Mouse (Mus musculus) C2C12 (cell line): Measurements from ENCODE around the gene Krt2. TPM values are rescaled to one million over a fixed set of nuclear protein-coding genes. Genes with fewer than 3 reads are reported as not detected.

Experiments used
- H3K27me3 ChIP-seq: one replicate; pipeline ENCODE4 v1.6.1; 2011; ENCODE audit not compliant: control insufficient read depth, insufficient read depth, insufficient read length
- H3K36me3 ChIP-seq: one replicate; pipeline ENCODE4 v1.6.1; 2011; ENCODE audit not compliant: control insufficient read depth, insufficient read depth
- H3K4me3 ChIP-seq: one replicate; pipeline ENCODE4 v1.5.1; 2011; ENCODE audit warnings: mild to moderate bottlenecking, control low read depth; ENCODE audit not compliant: poor library complexity, insufficient read depth, severe bottlenecking
- H3K79me2 ChIP-seq: one replicate; pipeline ENCODE4 v1.6.1; 2011; ENCODE audit not compliant: control insufficient read depth, insufficient read depth
- H3K79me3 ChIP-seq: one replicate; pipeline ENCODE4 v1.6.1; 2011; ENCODE audit warnings: low read depth, control low read depth
- H3ac ChIP-seq: one replicate; pipeline ENCODE3; 2011; ENCODE audit warnings: low read depth; ENCODE audit not compliant: control insufficient read depth, insufficient read length
- CEBPB ChIP-seq: IDR thresholded peaks from one replicate; pipeline ENCODE4 v1.6.1; 2011; ENCODE audit warnings: low read depth, mild to moderate bottlenecking, control low read depth, moderate library complexity
- CTCF ChIP-seq: IDR thresholded peaks from one replicate; pipeline ENCODE4 v1.5.1; 2011; ENCODE audit not compliant: control insufficient read depth, insufficient read depth, insufficient read length
- FOSL1 ChIP-seq: IDR thresholded peaks from one replicate; pipeline ENCODE4 v1.8.0; 2011; ENCODE audit warnings: mild to moderate bottlenecking, low read length; ENCODE audit not compliant: poor library complexity, insufficient read depth, severe bottlenecking
- MAX ChIP-seq: IDR thresholded peaks from one replicate; pipeline ENCODE4 v1.6.1; 2011; ENCODE audit warnings: mild to moderate bottlenecking, control low read depth
- MYOD1 ChIP-seq: IDR thresholded peaks from one replicate; pipeline ENCODE4 v1.6.1; 2011; ENCODE audit warnings: low read depth; ENCODE audit not compliant: control insufficient read depth, insufficient read length
- MYOG ChIP-seq: IDR thresholded peaks from one replicate; pipeline ENCODE4 v1.6.1; 2011; ENCODE audit not compliant: control insufficient read depth, insufficient read length; ENCODE audit errors: extremely low read depth
- USF1 ChIP-seq: IDR thresholded peaks from one replicate; pipeline ENCODE4 v1.6.1; 2011; ENCODE audit warnings: low read depth, mild to moderate bottlenecking, control low read depth, moderate library complexity
- polyA plus RNA-seq: library from polyadenylated mRNA; unstranded; fragments of >200 nt; fragmentation: generic; extraction: Trizol; gene quantifications from one replicate; pipeline ENCODE4 v1.2.1, GENCODE M21; 2012; ENCODE audit warnings: missing spikeins

Gene Krt2
- polyA plus RNA-seq, 1 experiment, result not detected

DNA sequence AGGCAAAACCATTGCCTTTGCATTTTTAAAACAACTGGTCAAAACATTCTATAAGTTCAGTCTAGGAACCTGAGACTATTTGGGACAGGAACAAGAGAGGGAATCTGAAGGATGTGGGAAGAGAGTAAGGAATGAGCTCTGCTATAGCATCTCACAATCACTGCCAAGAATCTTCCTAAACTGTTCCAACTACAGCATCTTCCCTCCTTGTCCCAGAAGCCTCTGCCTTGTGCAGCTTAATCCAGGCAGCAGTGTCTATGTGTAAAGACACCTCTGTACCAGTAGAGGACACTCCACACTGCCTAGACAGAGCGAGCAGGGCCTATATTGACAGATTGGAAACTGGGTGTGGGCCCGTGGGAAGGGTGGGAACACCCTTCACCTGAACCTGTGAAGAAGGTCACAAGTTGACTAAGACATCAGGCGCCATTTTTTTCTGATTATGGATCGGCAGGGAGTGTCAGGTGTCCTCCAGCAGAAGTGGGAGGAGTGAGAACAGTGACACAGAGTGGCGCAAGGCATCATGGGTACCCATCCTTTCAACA lies 16.9 kb upstream of the Krt2 start:
- H3ac ChIP-seq, result no peak overlapping the region
- H3K36me3 ChIP-seq, result no peaks in the 10 kb centered on the region
- TF ChIP-seq MAX (no peak), MYOD1 (no peak), CEBPB (no peak), USF1 (no peak), FOSL1 (no peak), MYOG (no peak), CTCF (no peak)
- no peaks in the 10 kb centered on the region for H3K79me2 ChIP-seq
- no peaks in the 10 kb centered on the region for H3K79me3 ChIP-seq
- H3K4me3 ChIP-seq, result no peak overlapping the region
- peaks cover 29% of the 10 kb centered on the region for H3K27me3 ChIP-seq

GRCm38 (mm10) chr15:101833131-101833530 lies 15.2 kb upstream of the Krt2 start:
- H3K36me3 ChIP-seq, result no peaks in the 10 kb centered on the region
- no peaks in the 10 kb centered on the region for H3K79me2 ChIP-seq
- H3K4me3 ChIP-seq, result no peak overlapping the region
- TF ChIP-seq CEBPB (no peak), MYOD1 (no peak), CTCF (no peak), MAX (no peak), USF1 (no peak), FOSL1 (no peak), MYOG (no peak)
- H3K27me3 ChIP-seq, result peaks cover 18% of the 10 kb centered on the region
- H3ac ChIP-seq, result no peak overlapping the region
- no peaks in the 10 kb centered on the region for H3K79me3 ChIP-seq

DNA sequence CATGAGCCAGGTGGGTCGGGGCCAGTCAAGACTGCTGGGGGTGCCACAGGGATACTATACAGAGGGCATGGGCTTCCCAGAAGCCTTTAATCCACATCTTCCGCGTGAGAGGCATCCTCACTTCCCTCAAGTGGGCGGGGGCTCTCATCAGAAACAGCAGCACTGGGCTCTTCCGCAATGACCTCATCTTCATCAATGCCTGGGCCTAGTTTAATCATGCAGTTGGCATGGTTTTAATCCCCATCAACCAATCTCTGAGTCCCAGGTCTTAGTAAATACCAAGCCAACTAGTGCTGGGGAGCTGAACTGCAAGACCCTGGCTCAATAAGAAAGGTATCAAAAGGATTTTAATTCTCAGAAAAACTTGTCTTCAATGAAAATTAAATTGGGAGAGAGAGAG lies 11.5 kb upstream of the Krt2 start:
- no peak for TF ChIP-seq USF1
- TF ChIP-seq FOSL1, result no peak
- TF ChIP-seq CEBPB, result no peak
- TF ChIP-seq CTCF, result no peak
- no peak for TF ChIP-seq MYOD1
- TF ChIP-seq MYOG, result no peak
- no peak for TF ChIP-seq MAX
- Histone ChIP-seq H3K27me3 (peaks cover 31% of the 10 kb centered on the region), H3K79me2 (no peaks in the 10 kb centered on the region), H3K79me3 (no peaks in the 10 kb centered on the region), H3ac (no peak overlapping the region), H3K36me3 (no peaks in the 10 kb centered on the region), H3K4me3 (no peak overlapping the region)

GRCm38 (mm10) chr15:101821786-101822185 lies 3.8 kb upstream of the Krt2 start:
- H3K27me3 ChIP-seq, result peaks cover 69% of the 10 kb centered on the region
- H3K79me3 ChIP-seq, result no peaks in the 10 kb centered on the region
- no peak overlapping the region for H3ac ChIP-seq
- H3K36me3 ChIP-seq, result no peaks in the 10 kb centered on the region
- TF ChIP-seq CEBPB, result no peak
- TF ChIP-seq USF1, result no peak
- TF ChIP-seq MAX, result no peak
- no peak for TF ChIP-seq FOSL1
- TF ChIP-seq MYOD1, result no peak
- no peak for TF ChIP-seq CTCF
- TF ChIP-seq MYOG, result no peak
- H3K79me2 ChIP-seq, result no peaks in the 10 kb centered on the region
- no peak overlapping the region for H3K4me3 ChIP-seq

DNA sequence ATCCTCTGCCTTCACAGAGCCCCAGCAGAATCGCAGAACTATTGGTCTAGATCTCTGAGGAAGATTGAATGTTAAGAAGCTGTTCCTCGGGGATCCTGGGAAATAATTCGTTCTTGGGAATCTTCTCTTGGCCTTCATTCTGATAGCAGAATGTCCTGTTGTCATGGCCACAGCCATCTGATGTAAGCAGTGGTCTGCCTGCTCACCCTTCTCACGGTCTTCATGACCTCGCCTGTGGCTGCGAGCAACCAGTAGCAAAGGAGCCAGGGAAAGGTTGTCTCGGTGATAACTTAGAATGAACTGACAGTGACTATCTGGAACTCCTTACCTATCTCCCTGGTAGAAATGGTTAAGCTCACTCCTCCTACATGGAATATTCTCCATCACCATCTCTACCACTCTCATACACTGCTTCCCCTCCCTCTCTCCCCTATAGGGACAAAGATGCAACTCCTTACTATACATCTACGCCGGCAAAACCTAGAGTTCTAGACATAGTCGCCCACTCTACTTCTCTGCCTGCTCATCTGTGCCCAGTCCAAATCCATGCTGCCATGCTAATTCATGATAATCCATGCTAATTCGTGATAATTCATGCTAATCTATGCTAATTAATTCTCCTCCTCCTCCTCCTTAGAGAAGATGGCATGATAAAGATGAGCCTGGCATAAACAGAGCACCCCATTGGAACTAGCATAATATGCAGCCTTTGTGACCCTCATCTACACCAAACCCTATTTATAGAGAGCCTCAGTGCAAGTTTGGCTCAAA lies 14.7 kb downstream of the Krt2 start:
- Histone ChIP-seq H3K79me2 (no peaks in the 10 kb centered on the region), H3K79me3 (no peaks in the 10 kb centered on the region), H3ac (no peak overlapping the region), H3K4me3 (no peak overlapping the region), H3K36me3 (no peaks in the 10 kb centered on the region), H3K27me3 (peaks cover 59% of the 10 kb centered on the region)
- TF ChIP-seq FOSL1, result no peak
- no peak for TF ChIP-seq MYOD1
- TF ChIP-seq MYOG, result no peak
- TF ChIP-seq CTCF, result no peak
- no peak for TF ChIP-seq MAX
- no peak for TF ChIP-seq CEBPB
- no peak for TF ChIP-seq USF1
